Mouse (Mus musculus): Measurements from ENCODE around the gene Fam227b. TPM values are rescaled to one million over a fixed set of nuclear protein-coding genes. Genes with fewer than 3 reads are reported as not detected.
A peak's percentile ranks its signal among the peaks of the same experiment; 100 is the strongest.

Gene Fam227b
- polyA plus RNA-seq (2016; fragmentation: Nextera tagmentation; extraction: Ambion mirVana): not detected in 2 replicates

- peak; percentile 97 for DNase-seq (ENCODE audit: low spot score)
- H3K9me3 ChIP-seq: no peaks in the 10 kb centered on the region
- H3K4me3 ChIP-seq: peak within 1 kb of the TSS; percentile 72
- no peaks in the 10 kb centered on the region for H3K27me3 ChIP-seq (ENCODE audit: insufficient read depth, poor library complexity, severe bottlenecking)
- WGBS: under 1% methylated on average over 57 of the region's 57 CpGs
- peaks cover 9% of the 10 kb centered on the region; the same call in 1 of the 2 replicates for H3K4me1 ChIP-seq (replicated peaks)
- H3K36me3 ChIP-seq: peaks cover 23% of the 10 kb centered on the region; the same call in 1 of the 2 replicates
- peak within 1 kb of the TSS; percentile 95 for H3K27ac ChIP-seq
Observed at GRCm38 (mm10) chr2:126151855-126152571, at the start of gene Fam227b, which contains the start of gene Dtwd1. Gene Fam227b, minus strand, starts transcription at chr2:126152004. Gene Dtwd1, plus strand, starts transcription at chr2:126152141.

GRCm38 (mm10) chr2:126198971-126199370 lies 47.2 kb upstream of the Fam227b start:
- Histone ChIP-seq H3K27me3 (ENCODE audit: insufficient read depth, poor library complexity, severe bottlenecking) (no peaks in the 10 kb centered on the region), H3K4me1 (replicated peaks) (no peaks in the 10 kb centered on the region), H3K4me3 (no peak overlapping the region), H3K36me3 (no peaks in the 10 kb centered on the region), H3K9me3 (no peaks in the 10 kb centered on the region), H3K27ac (no peak overlapping the region)
- 93% methylated on average over 3 of the region's 3 CpGs for WGBS
- DNase-seq (ENCODE audit: low spot score): no peak

GRCm38 (mm10) chr2:126195631-126196356 lies 44.0 kb upstream of the Fam227b start:
- 79% methylated on average over 12 of the region's 12 CpGs for WGBS
- Histone ChIP-seq H3K27me3 (ENCODE audit: insufficient read depth, poor library complexity, severe bottlenecking) (no peaks in the 10 kb centered on the region), H3K4me1 (replicated peaks) (no peaks in the 10 kb centered on the region), H3K36me3 (no peaks in the 10 kb centered on the region), H3K4me3 (no peak overlapping the region), H3K27ac (no peak overlapping the region), H3K9me3 (no peaks in the 10 kb centered on the region)
- no peak for DNase-seq (ENCODE audit: low spot score)

GRCm38 (mm10) chr2:126192129-126192528 lies 40.3 kb upstream of the Fam227b start:
- H3K27me3 ChIP-seq (ENCODE audit: insufficient read depth, poor library complexity, severe bottlenecking): no peaks in the 10 kb centered on the region
- DNase-seq (ENCODE audit: low spot score): no peak
- 84% methylated on average over 2 of the region's 2 CpGs for WGBS
- H3K9me3 ChIP-seq: no peaks in the 10 kb centered on the region
- no peak overlapping the region for H3K27ac ChIP-seq
- no peaks in the 10 kb centered on the region for H3K36me3 ChIP-seq
- no peaks in the 10 kb centered on the region for H3K4me1 ChIP-seq (replicated peaks)
- H3K4me3 ChIP-seq: no peak overlapping the region

GRCm38 (mm10) chr2:126191306-126191705 lies 39.5 kb upstream of the Fam227b start:
- Histone ChIP-seq H3K9me3 (no peaks in the 10 kb centered on the region), H3K27ac (no peak overlapping the region), H3K4me3 (no peak overlapping the region), H3K36me3 (no peaks in the 10 kb centered on the region), H3K4me1 (replicated peaks) (no peaks in the 10 kb centered on the region), H3K27me3 (ENCODE audit: insufficient read depth, poor library complexity, severe bottlenecking) (no peaks in the 10 kb centered on the region)
- WGBS: 82% methylated on average over 4 of the region's 4 CpGs
- no peak for DNase-seq (ENCODE audit: low spot score)

GRCm38 (mm10) chr2:126171427-126171826 lies 19.6 kb upstream of the Fam227b start:
- no peak overlapping the region for H3K27ac ChIP-seq
- H3K9me3 ChIP-seq: no peaks in the 10 kb centered on the region
- no peak overlapping the region for H3K4me3 ChIP-seq
- H3K4me1 ChIP-seq (replicated peaks): no peaks in the 10 kb centered on the region
- WGBS: 91% methylated on average over 1 of the region's 1 CpGs
- no peak for DNase-seq (ENCODE audit: low spot score)
- peaks cover 5% of the 10 kb centered on the region; the same call in 1 of the 2 replicates for H3K36me3 ChIP-seq
- H3K27me3 ChIP-seq (ENCODE audit: insufficient read depth, poor library complexity, severe bottlenecking): no peaks in the 10 kb centered on the region

- DNase-seq (ENCODE audit: low spot score): no peak
- peaks cover 33% of the 10 kb centered on the region for H3K36me3 ChIP-seq
- no peaks in the 10 kb centered on the region for H3K27me3 ChIP-seq (ENCODE audit: insufficient read depth, poor library complexity, severe bottlenecking)
- no peaks in the 10 kb centered on the region for H3K4me1 ChIP-seq (replicated peaks)
- no peaks in the 10 kb centered on the region for H3K9me3 ChIP-seq
- 89% methylated on average over 8 of the region's 8 CpGs for WGBS
- no peak overlapping the region for H3K27ac ChIP-seq
- no peak overlapping the region for H3K4me3 ChIP-seq
Observed at GRCm38 (mm10) chr2:126166848-126167617, 15.2 kb upstream of the Fam227b start.

- Histone ChIP-seq H3K27ac (no peak overlapping the region), H3K9me3 (no peaks in the 10 kb centered on the region), H3K36me3 (peaks cover 40% of the 10 kb centered on the region), H3K4me1 (replicated peaks) (no peaks in the 10 kb centered on the region), H3K27me3 (ENCODE audit: insufficient read depth, poor library complexity, severe bottlenecking) (no peaks in the 10 kb centered on the region), H3K4me3 (no peak overlapping the region)
- DNase-seq (ENCODE audit: low spot score): no peak
Observed at GRCm38 (mm10) chr2:126166335-126166734, 14.5 kb upstream of the Fam227b start.

GRCm38 (mm10) chr2:126165277-126166018 lies 13.6 kb upstream of the Fam227b start:
- Histone ChIP-seq H3K36me3 (peaks cover 49% of the 10 kb centered on the region), H3K4me3 (no peak overlapping the region), H3K9me3 (no peaks in the 10 kb centered on the region), H3K4me1 (replicated peaks) (no peaks in the 10 kb centered on the region), H3K27me3 (ENCODE audit: insufficient read depth, poor library complexity, severe bottlenecking) (no peaks in the 10 kb centered on the region), H3K27ac (no peak overlapping the region)
- DNase-seq (ENCODE audit: low spot score): no peak
- WGBS: 92% methylated on average over 5 of the region's 5 CpGs

- no peak overlapping the region for H3K27ac ChIP-seq
- H3K4me1 ChIP-seq (replicated peaks): peaks cover under 1% of the 10 kb centered on the region; the same call in 1 of the 2 replicates
- DNase-seq (ENCODE audit: low spot score): no peak
- no peaks in the 10 kb centered on the region for H3K9me3 ChIP-seq
- no peaks in the 10 kb centered on the region for H3K36me3 ChIP-seq
- no peaks in the 10 kb centered on the region for H3K27me3 ChIP-seq (ENCODE audit: insufficient read depth, poor library complexity, severe bottlenecking)
- no peak overlapping the region for H3K4me3 ChIP-seq
Observed at GRCm38 (mm10) chr2:126147723-126148122, 4.1 kb downstream of the Fam227b start.

- Histone ChIP-seq H3K27me3 (ENCODE audit: insufficient read depth, poor library complexity, severe bottlenecking) (no peaks in the 10 kb centered on the region), H3K36me3 (no peaks in the 10 kb centered on the region), H3K9me3 (no peaks in the 10 kb centered on the region), H3K4me3 (no peak overlapping the region), H3K4me1 (replicated peaks) (no peaks in the 10 kb centered on the region), H3K27ac (no peak overlapping the region)
- no peak for DNase-seq (ENCODE audit: low spot score)
- 91% methylated on average over 4 of the region's 4 CpGs for WGBS
Observed at GRCm38 (mm10) chr2:126094616-126095015, 57.2 kb downstream of the Fam227b start.

GRCm38 (mm10) chr2:126090432-126090831 lies 61.4 kb downstream of the Fam227b start:
- 66% methylated on average over 5 of the region's 5 CpGs for WGBS
- no peak for DNase-seq (ENCODE audit: low spot score)
- Histone ChIP-seq H3K36me3 (no peaks in the 10 kb centered on the region), H3K4me3 (no peak overlapping the region), H3K9me3 (no peaks in the 10 kb centered on the region), H3K27me3 (ENCODE audit: insufficient read depth, poor library complexity, severe bottlenecking) (no peaks in the 10 kb centered on the region), H3K4me1 (replicated peaks) (no peaks in the 10 kb centered on the region), H3K27ac (no peak overlapping the region)

All from hindbrain, embryonic 10.5 days (tissue).